Mouse (Mus musculus) frontal cortex, postnatal 10 days (tissue): ENCODE data around the gene Abca9.

ENCODE experiments used
- DNase-seq, 2 experiments: peaks; one replicate each; pipeline ENCODE4 v3.0.0; 2022; ENCODE audit warnings: low spot score in 2 of 2, mixed read lengths in 1 of 2

Abca9 gene

GRCm38 (mm10) chr11:110061032-110061431 lies 107.0 kb downstream of the Abca9 start:
- DNase-seq: no peak

DNA sequence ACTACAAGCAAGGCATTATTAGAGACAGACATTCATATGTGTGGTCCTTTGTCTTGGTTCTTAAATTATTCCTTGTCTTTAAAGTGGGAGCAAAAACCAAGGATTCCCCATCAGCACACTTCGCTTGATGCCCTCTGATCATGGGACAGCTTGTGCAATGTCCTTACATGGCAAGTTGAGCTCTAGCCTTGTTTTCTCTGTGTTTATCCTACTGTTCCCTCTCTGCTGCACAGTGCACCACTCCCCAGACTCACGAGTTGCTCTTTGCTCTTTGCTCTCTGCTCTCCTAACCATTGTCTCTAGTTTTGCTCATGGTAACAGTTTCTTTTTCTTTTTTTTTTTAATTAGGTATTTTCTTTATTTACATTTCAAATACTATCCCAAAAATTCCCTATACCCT lies 107.9 kb downstream of the Abca9 start:
- no peak for DNase-seq

DNA sequence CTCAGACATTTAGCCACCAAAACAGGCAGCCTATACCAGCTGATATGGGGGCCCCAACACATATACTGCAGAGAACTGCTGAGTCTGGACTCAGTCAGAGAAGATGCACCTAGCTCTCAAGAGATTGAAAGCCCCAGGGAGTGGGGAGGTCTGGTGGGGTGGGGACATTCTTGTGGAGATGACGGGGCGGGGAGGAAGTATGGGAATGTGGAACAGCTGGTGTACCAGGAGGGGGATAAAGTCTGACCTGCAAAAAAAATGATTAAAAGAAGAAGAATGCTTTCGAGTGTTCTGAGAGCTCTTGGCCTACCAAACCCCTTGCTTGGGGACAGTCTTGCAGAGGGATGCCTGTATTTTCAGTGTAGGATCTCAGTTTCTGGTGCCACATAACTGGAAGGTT lies 114.3 kb downstream of the Abca9 start:
- no peak for DNase-seq
